Mouse (Mus musculus): ENCODE data around the gene Ctdsp2.

- no peak for TF ChIP-seq POLR2A (IDR thresholded peaks at IDR 0.05; ENCODE audit: low read depth, low read length)
- no peak for TF ChIP-seq CTCF (IDR thresholded peaks at IDR 0.05; ENCODE audit: extremely low read depth, insufficient read depth, insufficient read length, insufficient replicate concordance)
Measured at GRCm38 (mm10) chr10:127003334-127003733, 24.8 kb downstream of the Ctdsp2 start.

Data from spleen, adult 2 months (tissue).